Mouse (Mus musculus) layer of hippocampus, postnatal 36 days (tissue): Measurements from ENCODE around the gene Spata1. TPM values are rescaled to one million over a fixed set of nuclear protein-coding genes. Genes with fewer than 3 reads are reported as not detected.
"Not testable (repeated sequence)": the region's sequence is repeated elsewhere in the genome, so short reads cannot be mapped to it uniquely, and the experiment has no call there.

Source experiments
- DNase-seq, 2 experiments: peaks; one replicate each; pipeline ENCODE4 v3.0.0; 2022
- total RNA-seq, 2 experiments: library from RNA; stranded (reverse); gene quantifications; 2 replicates each; pipeline ENCODE4 v1.2.3; 2021

Gene Spata1
- total RNA-seq, 2 experiments from 2014 or later: 2.8 to 3.3 TPM

- peak; percentile 90 to 92 for DNase-seq
Observed at GRCm38 (mm10) chr3:146450371-146450841, 49.1 kb downstream of the Spata1 start.

GRCm38 (mm10) chr3:146449745-146450250 lies 49.8 kb downstream of the Spata1 start, which contains the start of gene Ctbs:
Gene Ctbs (plus strand): TSS chr3:146449795.
- no peak for DNase-seq

- DNase-seq: no peak
Observed at GRCm38 (mm10) chr3:146448969-146449368, 50.6 kb downstream of the Spata1 start.

GRCm38 (mm10) chr3:146448372-146448771 lies 51.2 kb downstream of the Spata1 start:
- no peak for DNase-seq

- no peak for DNase-seq
Observed at GRCm38 (mm10) chr3:146447598-146447997, 52.0 kb downstream of the Spata1 start.

GRCm38 (mm10) chr3:146447156-146447555 lies 52.4 kb downstream of the Spata1 start:
- no peak for DNase-seq

- DNase-seq: no peak
Observed at GRCm38 (mm10) chr3:146444880-146445279, 54.7 kb downstream of the Spata1 start.

GRCm38 (mm10) chr3:146443380-146443779 lies 56.2 kb downstream of the Spata1 start:
- no peak for DNase-seq

GRCm38 (mm10) chr3:146442936-146443335 lies 56.6 kb downstream of the Spata1 start:
- DNase-seq: no peak

GRCm38 (mm10) chr3:146442484-146442883 lies 57.1 kb downstream of the Spata1 start:
- no peak for DNase-seq

GRCm38 (mm10) chr3:146440422-146440821 lies 59.1 kb downstream of the Spata1 start:
- DNase-seq: no peak

- no peak for DNase-seq
Observed at GRCm38 (mm10) chr3:146440011-146440410, 59.5 kb downstream of the Spata1 start.

GRCm38 (mm10) chr3:146436114-146436513 lies 63.4 kb downstream of the Spata1 start:
- no peak for DNase-seq

GRCm38 (mm10) chr3:146435533-146435932 lies 64.0 kb downstream of the Spata1 start:
- DNase-seq: no peak

GRCm38 (mm10) chr3:146434686-146435085 lies 64.9 kb downstream of the Spata1 start:
- DNase-seq: no peak

- no peak for DNase-seq
Observed at GRCm38 (mm10) chr3:146433681-146434350, 65.7 kb downstream of the Spata1 start.

- not testable (repeated sequence) for DNase-seq
Observed at GRCm38 (mm10) chr3:146433063-146433462, 66.5 kb downstream of the Spata1 start.

GRCm38 (mm10) chr3:146426489-146426888 lies 73.1 kb downstream of the Spata1 start:
- no peak for DNase-seq

GRCm38 (mm10) chr3:146425902-146426301 lies 73.7 kb downstream of the Spata1 start:
- DNase-seq: no peak

- DNase-seq: no peak
Observed at GRCm38 (mm10) chr3:146424306-146424900, 75.2 kb downstream of the Spata1 start.

- DNase-seq: no peak
Observed at GRCm38 (mm10) chr3:146423710-146424109, 75.8 kb downstream of the Spata1 start.

- no peak for DNase-seq
Observed at GRCm38 (mm10) chr3:146421787-146422186, 77.8 kb downstream of the Spata1 start.

GRCm38 (mm10) chr3:146419992-146420537 lies 79.5 kb downstream of the Spata1 start:
- no peak for DNase-seq

GRCm38 (mm10) chr3:146419534-146419933 lies 80.0 kb downstream of the Spata1 start:
- no peak for DNase-seq
